Mouse (Mus musculus) frontal cortex, postnatal 14 days (tissue): ENCODE measurements around the gene Gcsh.
A peak's percentile ranks its signal among the peaks of the same experiment; 100 is the strongest.

Source experiments
- DNase-seq, 2 experiments: peaks; one replicate each; pipeline ENCODE4 v3.0.0; 2022; ENCODE audit warnings: low spot score in 2 of 2

Gene Gcsh

GRCm38 (mm10) chr8:116993095-116993867 lies at the start of gene Gcsh:
Gene Gcsh (minus strand): TSS chr8:116993537.
- peak; percentile 95 to 98 for DNase-seq

GRCm38 (mm10) chr8:117039843-117040242 lies 46.5 kb upstream of the Gcsh start:
- DNase-seq = no peak

GRCm38 (mm10) chr8:117037374-117037935 lies 44.1 kb upstream of the Gcsh start:
- no peak for DNase-seq

- no peak for DNase-seq
These were observed 40.1 kb upstream of the Gcsh start for GRCm38 (mm10) chr8:117033393-117033792.

GRCm38 (mm10) chr8:117032609-117033008 lies 39.3 kb upstream of the Gcsh start:
- no peak for DNase-seq

- no peak for DNase-seq
These were observed 38.1 kb upstream of the Gcsh start for GRCm38 (mm10) chr8:117031476-117031875.

- DNase-seq = no peak
These were observed 35.3 kb upstream of the Gcsh start for GRCm38 (mm10) chr8:117028686-117029085.

GRCm38 (mm10) chr8:117027601-117028000 lies 34.3 kb upstream of the Gcsh start:
- DNase-seq = no peak

GRCm38 (mm10) chr8:117022297-117022993 lies 29.1 kb upstream of the Gcsh start:
- no peak for DNase-seq

- DNase-seq = peak; percentile 7 to 20
These were observed 26.3 kb upstream of the Gcsh start for GRCm38 (mm10) chr8:117019323-117020275.

GRCm38 (mm10) chr8:117017896-117018295 lies 24.6 kb upstream of the Gcsh start:
- DNase-seq = no peak

- DNase-seq = no peak
These were observed 23.7 kb upstream of the Gcsh start for GRCm38 (mm10) chr8:117017006-117017405.

GRCm38 (mm10) chr8:117015670-117016069 lies 22.3 kb upstream of the Gcsh start:
- no peak for DNase-seq

- no peak for DNase-seq
These were observed 18.0 kb upstream of the Gcsh start for GRCm38 (mm10) chr8:117011366-117011765.

- DNase-seq = no peak
These were observed 829 bp upstream of the Gcsh start for GRCm38 (mm10) chr8:116994016-116994716.

GRCm38 (mm10) chr8:116992176-116992971 lies 963 bp downstream of the Gcsh start:
- DNase-seq = no peak

GRCm38 (mm10) chr8:116991241-116991640 lies 2.1 kb downstream of the Gcsh start:
- no peak for DNase-seq

GRCm38 (mm10) chr8:116989842-116990241 lies 3.5 kb downstream of the Gcsh start:
- no peak for DNase-seq

GRCm38 (mm10) chr8:116980117-116980516 lies 13.2 kb downstream of the Gcsh start:
- DNase-seq = peak in 1 of 2 experiments; percentile 56

- DNase-seq = peak; percentile 96 to 97
These were observed 14.6 kb downstream of the Gcsh start, which contains the start of gene 1700030J22Rik for GRCm38 (mm10) chr8:116978631-116979256. Gene 1700030J22Rik (minus strand): TSS chr8:116978959.
